Mouse (Mus musculus) brown adipose tissue, adult 24 weeks (tissue): ENCODE data around the gene Tmem39a. TPM values are rescaled to one million over a fixed set of nuclear protein-coding genes. Genes with fewer than 3 reads are reported as not detected.

Source experiments
- H3K27ac ChIP-seq: fragments of 200-500 bp; replicated peaks from 2 replicates; pipeline ENCODE4 v1.5.1; 2012; ENCODE audit warnings: low read depth, mild to moderate bottlenecking, low read length
- H3K4me1 ChIP-seq: fragments of 200-500 bp; 2 replicates; pipeline ENCODE4 v1.6.1; 2012; ENCODE audit warnings: low read length, mixed read lengths; ENCODE audit not compliant: control insufficient read depth, insufficient read depth, insufficient read length
- H3K4me3 ChIP-seq: fragments of 200-500 bp; 2 replicates; pipeline ENCODE4 v1.5.1; 2012; ENCODE audit warnings: low read depth, mild to moderate bottlenecking, low read length, moderate library complexity; ENCODE audit not compliant: insufficient read depth
- polyA plus RNA-seq: library from polyadenylated mRNA; stranded (reverse); fragments of >200 nt; gene quantifications from 2 replicates; pipeline ENCODE4 v1.2.4, GENCODE M21; 2012; ENCODE audit not compliant: missing spikeins, insufficient read depth, insufficient read length

The Tmem39a gene
- 24.1 and 30.9 TPM in 2 replicates for polyA plus RNA-seq

DNA sequence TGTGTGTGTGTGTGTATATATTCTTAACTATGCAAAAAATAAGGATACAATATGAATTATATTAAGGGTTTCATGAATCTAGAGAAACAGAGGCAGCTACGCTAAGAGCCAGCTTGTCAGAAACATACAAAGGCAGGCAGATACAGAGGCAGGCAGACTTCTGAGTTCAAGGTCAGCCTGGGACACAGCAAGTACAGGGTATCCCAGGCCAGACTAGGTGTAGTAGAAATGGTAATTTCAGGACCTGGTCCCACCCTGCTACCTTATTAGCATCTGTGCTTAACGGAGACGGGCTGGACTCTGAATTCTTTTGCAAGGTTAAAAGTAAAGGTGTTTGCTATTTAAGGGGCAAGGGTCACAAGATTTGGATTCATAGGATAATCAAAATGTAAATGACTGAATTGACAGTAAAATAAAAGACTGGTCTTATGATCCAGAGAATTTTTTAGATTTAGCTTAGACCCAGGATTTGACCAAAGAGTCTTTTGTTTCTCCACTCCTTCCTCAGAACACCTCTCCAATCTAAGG lies at the start of gene Tmem39a:
Gene Tmem39a, plus strand, starts transcription at position 478 of the 528 bp plus-strand sequence.
- H3K27ac ChIP-seq, result no peak within 1 kb of the TSS
- H3K4me1 ChIP-seq, result no peaks in the 10 kb centered on the region
- no peak within 1 kb of the TSS for H3K4me3 ChIP-seq

DNA sequence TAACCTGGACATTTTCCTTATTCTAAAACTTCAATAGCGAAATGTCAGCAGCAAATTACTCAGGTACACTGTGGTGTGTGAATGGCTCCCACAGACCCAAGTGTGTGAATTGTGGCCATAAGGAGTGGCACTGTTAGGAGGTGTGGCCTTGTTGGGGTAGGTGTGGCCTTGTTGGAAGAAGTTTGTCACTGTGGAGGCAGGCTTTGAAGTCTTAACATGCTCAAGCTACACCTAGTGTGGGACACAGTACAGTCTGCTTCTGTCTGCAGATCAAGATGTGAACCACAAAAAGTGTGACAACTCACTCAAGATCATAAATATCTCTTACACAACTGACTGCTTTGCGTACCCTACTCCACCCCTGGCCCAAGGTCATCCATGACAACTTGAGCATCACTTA lies 47.7 kb upstream of the Tmem39a start:
- Histone ChIP-seq H3K4me3 (no peak overlapping the region), H3K4me1 (no peaks in the 10 kb centered on the region), H3K27ac (no peak overlapping the region)

- Histone ChIP-seq H3K27ac (no peak overlapping the region), H3K4me3 (no peak overlapping the region), H3K4me1 (peaks cover 5% of the 10 kb centered on the region)
These were observed 39.4 kb upstream of the Tmem39a start for GRCm38 (mm10) chr16:38519140-38519539.

DNA sequence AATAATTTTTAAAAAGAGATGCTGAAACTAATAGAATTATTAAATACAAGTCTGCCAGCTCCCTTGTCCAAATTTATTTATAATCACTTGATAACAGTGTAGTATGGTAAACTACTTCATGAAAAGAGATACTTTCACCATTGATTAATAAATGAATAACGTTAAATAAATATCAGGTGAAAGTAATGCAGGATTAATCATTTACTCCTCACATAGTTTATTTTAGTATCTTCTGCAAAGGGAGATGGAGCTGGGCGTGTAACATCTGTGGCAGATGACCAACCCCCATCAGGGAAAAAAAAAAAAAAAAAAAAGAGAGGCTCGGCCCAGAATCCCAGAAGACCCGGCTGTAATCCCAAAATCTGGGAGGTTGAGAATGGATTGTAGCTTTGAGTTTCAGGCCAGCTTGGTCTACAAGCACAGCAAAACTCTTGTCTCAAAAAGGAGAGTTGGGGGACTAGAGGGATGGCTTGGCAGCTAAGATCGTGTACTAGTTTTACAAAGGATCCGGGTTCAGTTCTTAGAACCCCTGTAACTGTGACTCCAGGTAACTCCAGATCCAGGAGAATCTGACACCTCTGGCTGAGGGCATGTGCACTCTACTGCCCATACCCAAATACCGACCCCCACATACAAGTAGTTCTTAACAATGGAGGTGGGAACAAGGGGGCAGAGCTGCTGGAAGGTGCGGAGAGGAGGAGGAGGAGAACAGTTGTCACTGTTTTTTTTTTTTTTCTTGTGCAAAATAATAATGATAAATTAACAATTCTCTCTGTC lies 37.1 kb upstream of the Tmem39a start:
- H3K4me3 ChIP-seq, result peak overlapping the region; percentile 46
- H3K27ac ChIP-seq, result no peak overlapping the region
- peaks cover 5% of the 10 kb centered on the region for H3K4me1 ChIP-seq

- peak within 1 kb of the TSS; percentile 89 for H3K4me3 ChIP-seq
- H3K4me1 ChIP-seq, result peaks cover 5% of the 10 kb centered on the region
- peak within 1 kb of the TSS; percentile 97 for H3K27ac ChIP-seq
These were observed 36.1 kb upstream of the Tmem39a start, which contains the start of gene Timmdc1 for GRCm38 (mm10) chr16:38522129-38523084. Gene Timmdc1 (minus strand): TSS chr16:38522663.

GRCm38 (mm10) chr16:38526264-38526663 lies 32.2 kb upstream of the Tmem39a start:
- H3K27ac ChIP-seq, result no peak overlapping the region
- H3K4me3 ChIP-seq, result no peak overlapping the region
- H3K4me1 ChIP-seq, result peaks cover 5% of the 10 kb centered on the region

DNA sequence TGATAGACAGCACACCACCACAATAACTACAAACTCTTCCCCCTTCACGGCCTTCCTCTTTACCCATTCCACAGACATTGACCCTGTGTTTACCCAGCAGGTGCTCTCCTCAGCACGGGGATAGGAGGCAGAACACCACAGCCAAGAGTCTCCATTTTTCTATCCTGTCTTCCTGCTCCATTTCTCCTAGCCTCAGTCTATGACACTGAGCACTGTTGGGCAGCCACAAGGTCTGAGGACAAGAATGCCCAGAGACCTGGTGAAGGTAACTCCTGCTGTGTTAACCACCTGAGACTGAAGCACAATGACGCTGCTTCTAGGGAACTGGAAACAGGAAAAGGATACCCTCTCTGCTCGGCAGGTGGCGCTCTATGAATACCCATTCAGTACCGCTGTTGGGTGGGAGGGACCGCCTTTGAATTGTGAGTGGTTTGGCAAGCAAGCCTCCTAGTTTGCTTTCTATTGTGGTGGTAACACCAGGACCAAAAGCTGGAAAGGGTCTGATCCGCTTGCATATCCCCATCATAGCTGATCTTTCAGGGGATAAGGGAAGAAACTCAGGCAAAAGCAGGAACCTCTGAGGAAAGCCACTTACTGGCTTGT lies 21.9 kb upstream of the Tmem39a start:
- H3K4me3 ChIP-seq, result no peak overlapping the region

DNA sequence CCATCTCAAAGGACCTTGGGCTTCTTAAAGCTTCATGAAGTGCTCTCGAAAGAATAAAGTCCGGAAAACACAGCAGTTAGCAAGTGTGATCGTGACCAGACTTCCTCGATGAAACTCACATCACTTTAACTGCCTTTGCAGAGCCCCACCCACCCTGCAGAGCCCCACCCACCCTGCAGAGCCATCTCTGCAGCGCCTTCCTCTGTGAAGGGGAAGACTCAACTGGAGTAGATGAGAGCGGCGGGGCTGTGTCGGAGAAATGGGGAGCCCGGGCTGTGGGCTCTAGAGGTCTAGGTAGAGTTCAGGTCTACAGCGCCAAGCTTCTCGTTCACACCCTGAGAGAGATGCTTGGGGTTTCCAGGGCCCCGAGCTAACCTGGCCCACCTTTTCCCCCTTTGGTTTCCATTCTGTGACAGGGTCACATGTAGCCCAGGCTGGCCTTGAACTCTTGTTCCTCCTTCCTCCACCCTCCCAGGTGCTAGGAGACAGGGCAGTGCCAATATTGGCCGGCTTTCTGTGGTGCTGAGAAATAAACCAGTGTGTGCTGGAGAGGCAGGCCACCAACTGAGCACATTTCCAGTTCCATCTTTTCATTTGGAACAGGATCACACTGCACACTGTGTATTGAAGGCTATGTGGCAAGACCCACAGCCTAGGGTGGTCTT lies 19.6 kb upstream of the Tmem39a start:
- H3K4me1 ChIP-seq, result no peaks in the 10 kb centered on the region
- no peak overlapping the region for H3K4me3 ChIP-seq
- H3K27ac ChIP-seq, result no peak overlapping the region

More for the DNA sequence above, 21.9 kb upstream of the Tmem39a start:
- no peak overlapping the region for H3K27ac ChIP-seq
- no peaks in the 10 kb centered on the region for H3K4me1 ChIP-seq

- Histone ChIP-seq H3K4me1 (peaks cover 3% of the 10 kb centered on the region; the same call in 1 of the 2 replicates), H3K4me3 (no peak overlapping the region), H3K27ac (no peak overlapping the region)
These were observed 10.5 kb upstream of the Tmem39a start for GRCm38 (mm10) chr16:38548000-38548399.

DNA sequence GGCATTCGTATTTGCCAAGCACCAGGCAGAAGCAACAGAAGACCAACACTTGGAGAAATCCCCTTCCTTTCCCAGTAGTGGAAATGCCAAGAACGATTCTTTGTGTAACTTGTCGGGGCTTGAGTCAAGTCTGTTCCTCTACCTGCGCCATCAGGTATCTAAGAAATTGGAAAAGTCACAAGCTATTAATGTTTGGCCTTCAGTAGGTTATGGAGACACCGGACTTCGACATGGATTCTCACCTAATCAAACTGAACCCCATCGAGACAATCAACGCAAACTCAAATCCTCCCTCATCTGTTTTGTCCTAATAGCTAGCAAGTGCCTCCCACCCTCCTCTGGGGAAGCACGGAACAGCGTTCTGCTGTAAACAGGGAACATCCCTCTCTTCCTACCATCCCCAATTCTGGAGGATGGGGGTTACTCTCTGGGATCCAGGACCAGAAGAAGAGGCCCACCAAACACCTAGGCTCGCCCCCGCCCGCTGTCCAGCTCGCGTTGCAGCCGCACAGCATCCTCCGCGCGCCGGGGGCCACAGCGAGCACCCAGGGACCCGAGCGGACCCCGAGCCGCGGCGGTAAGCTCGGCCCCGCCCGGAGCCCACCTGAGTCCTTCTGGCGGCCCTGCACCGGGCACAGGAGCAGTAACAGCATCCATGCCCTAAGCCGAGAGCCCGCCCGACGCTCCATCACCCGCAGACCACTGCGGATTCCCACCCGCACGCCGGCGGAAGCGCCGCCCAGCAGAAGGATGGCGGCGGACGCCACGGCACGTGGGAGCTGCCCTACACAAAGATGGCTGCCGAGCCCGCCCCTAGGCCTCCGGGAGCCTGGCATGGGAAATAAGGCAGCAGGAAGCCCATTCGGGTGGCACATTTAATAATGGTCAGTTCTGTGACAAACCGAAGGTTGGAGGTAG lies 8.8 kb upstream of the Tmem39a start, which contains the start of gene Poglut1:
Gene Poglut1, minus strand, starts transcription at position 780 of the 918 bp plus-strand sequence.
- H3K4me3 ChIP-seq, result peak within 1 kb of the TSS; percentile 81
- H3K27ac ChIP-seq, result no peak within 1 kb of the TSS
- peaks cover 3% of the 10 kb centered on the region; the same call in 1 of the 2 replicates for H3K4me1 ChIP-seq

- Histone ChIP-seq H3K4me1 (no peaks in the 10 kb centered on the region), H3K4me3 (no peak overlapping the region), H3K27ac (no peak overlapping the region)
These were observed 2.5 kb upstream of the Tmem39a start for GRCm38 (mm10) chr16:38555988-38556387.

DNA sequence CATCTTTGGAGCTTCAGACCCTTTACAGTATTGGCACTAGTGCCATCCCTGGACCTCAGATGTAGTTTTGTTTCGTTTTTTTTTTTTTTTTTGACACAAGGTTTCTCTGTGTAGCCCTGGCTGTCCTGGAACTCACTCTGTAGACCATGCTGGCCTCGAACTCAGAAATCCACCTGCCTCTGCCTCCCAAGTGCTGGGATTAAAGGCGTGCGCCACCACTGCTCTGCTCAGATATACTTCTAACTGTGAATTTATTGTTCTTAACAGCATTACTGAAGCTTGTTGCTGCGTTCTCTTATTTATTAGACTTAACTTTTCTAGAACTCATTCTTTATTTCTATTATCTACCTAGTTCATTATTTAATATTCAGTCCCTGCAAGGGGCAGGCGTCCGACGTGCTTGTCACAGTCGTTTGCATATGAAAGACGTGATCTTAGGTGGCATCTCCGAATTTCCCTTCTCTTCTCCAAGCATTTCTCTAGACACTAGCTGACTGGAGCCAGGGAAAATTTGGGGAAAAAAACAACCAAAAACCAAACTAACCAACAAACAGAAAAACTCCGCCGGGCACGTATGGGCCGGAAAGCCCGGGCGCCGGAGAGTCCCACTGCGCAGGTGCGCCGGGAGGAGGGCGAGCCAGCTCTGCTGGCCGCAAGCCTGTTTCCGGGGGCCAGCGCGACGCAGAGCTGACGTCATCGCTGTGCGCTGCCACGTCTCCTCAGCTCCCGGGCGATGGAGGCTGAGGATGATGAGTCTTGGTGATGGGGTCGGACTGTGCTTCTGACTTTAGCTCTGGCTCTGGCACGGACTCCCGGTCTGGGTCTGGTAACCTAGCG lies 3.9 kb downstream of the Tmem39a start:
- Histone ChIP-seq H3K4me3 (peak overlapping the region; percentile 87), H3K27ac (peak overlapping the region; percentile 91), H3K4me1 (no peaks in the 10 kb centered on the region; the same call in 1 of the 2 replicates)

- peak overlapping the region; percentile 62 for H3K27ac ChIP-seq
- peak overlapping the region; percentile 87 for H3K4me3 ChIP-seq
- H3K4me1 ChIP-seq, result no peaks in the 10 kb centered on the region; the same call in 1 of the 2 replicates
These were observed 4.5 kb downstream of the Tmem39a start for GRCm38 (mm10) chr16:38562968-38563327.
